Mouse (Mus musculus) T-helper 2 cell (primary cell): ENCODE measurements at regions not wholly inside any gene's neighbourhood (a gene's known extent, or its start where the extent isn't known, plus 50 kb on each side); places are given as distances from the start of the nearest gene placed in this dataset.

Source experiments
- in situ Hi-C: fragments of 300-600 bp; cut with MboI, MseI; formaldehyde crosslinking; loops from one replicate; pipeline ENCODE4 v1.15.1; 2025; ENCODE audit warnings: high pct_unique_total_duplicates

DNA sequence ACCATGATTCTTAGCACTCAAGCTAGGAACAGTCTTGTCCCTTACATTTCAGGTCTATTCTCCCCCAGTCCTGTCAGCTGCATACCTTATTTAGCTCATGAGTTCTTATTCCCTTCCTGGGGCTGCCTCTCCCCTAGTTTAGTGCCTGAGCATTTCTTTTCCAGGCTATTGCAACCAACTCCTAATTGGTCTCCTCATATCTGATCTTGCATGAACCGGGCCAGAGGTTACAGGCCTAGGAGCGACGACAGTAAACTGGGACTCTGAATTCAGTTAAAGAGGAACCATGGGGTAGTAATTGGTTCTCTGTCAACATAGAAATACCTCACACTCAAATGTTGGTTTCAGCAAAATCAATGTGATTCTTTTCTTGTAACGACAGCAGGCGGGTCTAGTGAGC, 195.9 kb downstream of the Kit start:
- in situ Hi-C loops, result no loop called here

- in situ Hi-C loops, result no loop called here
Observed at GRCm38 (mm10) chr5:75767213-75767612, 192.5 kb downstream of the Kit start.

GRCm38 (mm10) chr5:75762374-75762773, 187.7 kb downstream of the Kit start:
- in situ Hi-C loops, result no loop called here

DNA sequence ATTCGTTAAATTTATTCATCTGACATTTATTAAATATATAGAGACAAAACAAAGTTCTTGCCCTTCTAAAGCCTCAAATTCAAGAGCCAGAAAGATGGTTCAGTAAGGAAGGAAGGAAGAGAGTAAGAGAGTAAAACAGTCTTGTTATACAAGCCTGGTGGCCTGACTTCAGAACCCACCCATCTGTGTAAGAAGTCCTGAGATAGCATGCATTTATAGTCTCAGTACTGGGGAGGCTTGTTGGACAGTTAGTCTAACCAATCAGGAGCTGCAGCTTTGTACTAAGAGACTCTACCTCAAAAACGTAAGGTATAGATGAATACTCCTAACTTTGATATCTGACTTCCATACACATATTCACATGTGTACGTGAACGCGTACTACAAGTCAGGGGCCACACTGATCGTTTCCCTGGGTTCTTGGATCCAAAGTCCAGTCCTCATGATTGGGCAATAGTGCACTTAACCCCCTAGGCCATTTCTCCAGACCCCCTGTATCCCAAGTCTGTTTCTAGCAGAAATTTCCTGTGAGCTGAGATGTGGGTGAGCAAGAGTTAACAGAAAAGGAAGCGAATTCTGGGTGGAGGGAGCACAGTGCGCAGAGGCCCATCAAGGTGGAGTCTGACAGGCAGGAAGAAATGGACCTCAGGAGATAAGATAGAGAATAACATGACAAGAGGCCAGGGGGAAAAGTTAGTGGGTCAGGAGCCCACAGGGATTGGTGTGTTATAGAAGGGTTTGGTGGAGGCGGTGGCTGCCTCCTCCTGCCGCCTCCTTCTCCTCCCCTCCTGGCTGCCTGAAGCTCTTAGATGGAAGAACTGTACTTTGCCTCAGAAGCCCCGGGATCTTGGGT, 187.0 kb downstream of the Kit start:
- in situ Hi-C loops, result no loop called here

- in situ Hi-C loops, result no loop called here
Observed at GRCm38 (mm10) chr5:75756168-75756567, 181.5 kb downstream of the Kit start.

DNA sequence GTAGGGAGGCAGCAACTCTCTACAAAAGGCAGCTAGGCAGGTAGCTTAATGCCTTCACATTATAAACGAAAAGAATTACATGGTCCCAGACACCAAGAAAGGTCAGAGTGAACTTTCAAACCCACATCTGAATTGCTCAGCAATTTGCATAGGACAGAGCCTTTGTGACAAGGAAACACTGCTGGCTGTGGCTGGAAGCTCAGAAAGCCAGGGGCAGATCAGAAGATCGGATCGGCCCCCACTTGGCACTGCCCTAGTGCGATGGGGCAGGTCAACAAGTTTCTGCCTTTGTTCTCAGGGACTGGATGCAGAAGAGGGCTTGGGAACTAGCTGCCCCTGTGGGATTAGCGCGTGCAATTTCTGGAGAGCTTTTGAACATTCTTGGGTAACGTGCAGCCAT, 179.6 kb downstream of the Kit start:
- in situ Hi-C loops, result no loop called here

- in situ Hi-C loops, result no loop called here
Observed at GRCm38 (mm10) chr5:75745311-75745710, 170.6 kb downstream of the Kit start.

DNA sequence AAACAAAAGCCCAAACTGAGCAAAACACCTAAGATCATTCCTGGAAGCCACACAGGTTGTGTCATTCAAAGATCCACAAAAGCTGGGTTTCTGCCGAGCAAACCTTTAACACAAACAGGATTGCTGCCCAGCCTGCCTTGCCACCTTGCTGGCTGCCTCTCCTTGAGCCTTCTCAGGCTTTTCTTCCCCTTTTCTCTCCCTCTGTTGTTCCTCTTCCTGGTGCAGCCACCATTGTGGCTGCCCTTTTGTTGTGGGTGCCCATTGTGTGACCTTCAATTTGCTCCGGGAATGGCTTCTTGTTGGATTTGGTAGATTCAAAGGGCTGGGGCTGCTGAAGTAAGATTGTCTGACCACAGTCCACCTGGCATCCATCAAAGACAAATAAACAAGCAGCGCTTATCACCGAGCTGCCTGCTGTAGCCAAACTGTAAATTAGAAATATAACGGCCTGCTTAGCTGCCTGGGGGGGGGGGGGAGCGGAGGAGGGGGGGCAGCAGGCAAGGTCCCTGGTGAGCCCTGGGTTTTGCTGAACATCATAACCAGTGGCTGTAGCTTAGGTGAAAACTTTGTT, 169.8 kb downstream of the Kit start:
- in situ Hi-C loops, result no loop called here

DNA sequence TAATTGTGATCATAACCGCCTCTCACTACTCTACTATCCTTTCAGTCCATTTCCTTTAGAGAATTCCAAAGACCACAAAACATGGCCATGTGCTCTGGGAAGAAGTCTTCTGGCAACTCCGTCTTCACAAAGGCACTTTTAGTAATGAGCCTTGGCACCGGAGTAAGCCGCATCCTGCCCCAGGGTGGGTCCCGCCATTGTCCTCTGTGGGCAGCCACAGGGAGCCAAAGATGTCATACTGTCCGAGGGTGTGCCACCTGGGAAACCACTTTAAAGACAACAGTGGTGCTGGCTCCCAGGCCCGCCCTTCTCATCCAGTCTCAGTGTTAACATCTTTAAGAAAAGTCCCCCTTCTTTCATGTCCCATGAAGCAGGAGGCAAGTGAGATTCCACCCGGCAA, 164.6 kb downstream of the Kit start:
- in situ Hi-C loops, result no loop called here

- in situ Hi-C loops, result no loop called here
Observed at GRCm38 (mm10) chr5:75738445-75738844, 163.7 kb downstream of the Kit start.

- in situ Hi-C loops, result no loop called here
Observed at GRCm38 (mm10) chr5:75737752-75738151, 163.0 kb downstream of the Kit start.

DNA sequence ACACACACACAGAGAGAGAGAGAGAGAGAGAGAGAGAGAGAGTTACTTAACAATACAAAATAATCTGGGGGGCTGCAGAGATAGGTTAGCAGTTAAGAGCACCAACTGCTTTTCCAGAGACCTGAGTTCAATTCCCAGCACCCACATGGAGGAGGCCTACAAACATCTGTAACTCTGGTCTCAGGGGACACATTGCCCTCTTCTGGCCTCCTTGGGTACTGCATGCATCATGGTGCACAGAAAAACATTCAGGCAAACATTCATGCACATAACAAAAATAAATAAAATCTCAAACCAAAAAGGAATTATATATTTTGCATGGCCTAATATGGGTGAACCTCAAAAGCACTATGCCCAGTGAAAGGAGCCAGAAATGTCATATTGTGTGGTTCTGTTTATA, 161.6 kb downstream of the Kit start:
- in situ Hi-C loops, result no loop called here

DNA sequence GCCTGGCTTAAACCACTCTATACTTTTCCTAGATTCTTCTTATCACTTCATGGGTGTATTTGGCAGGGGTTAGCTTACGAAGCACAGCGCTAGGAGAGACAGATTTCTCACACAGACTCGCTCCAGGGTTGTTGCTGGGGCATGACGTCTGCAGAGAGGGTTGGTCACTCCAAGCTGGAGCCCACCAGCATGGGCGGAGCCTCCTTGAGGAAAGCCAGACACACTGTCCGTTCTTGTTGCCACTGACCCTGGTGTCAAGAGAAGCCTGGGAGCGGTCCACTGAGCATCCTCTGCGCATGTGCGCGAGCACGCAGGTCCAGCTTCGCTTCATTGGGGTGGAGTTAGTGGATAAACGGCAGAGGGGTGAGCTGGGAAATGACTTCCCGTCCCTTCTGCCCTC, 159.8 kb downstream of the Kit start:
- in situ Hi-C loops, result no loop called here

- in situ Hi-C loops, result no loop called here
Observed at GRCm38 (mm10) chr5:75734043-75734442, 159.3 kb downstream of the Kit start.

- in situ Hi-C loops, result no loop called here
Observed at GRCm38 (mm10) chr5:75731236-75731635, 156.5 kb downstream of the Kit start.

GRCm38 (mm10) chr5:75730698-75731097, 156.0 kb downstream of the Kit start:
- in situ Hi-C loops, result no loop called here

GRCm38 (mm10) chr5:75721291-75721690, 146.6 kb downstream of the Kit start:
- in situ Hi-C loops, result no loop called here

DNA sequence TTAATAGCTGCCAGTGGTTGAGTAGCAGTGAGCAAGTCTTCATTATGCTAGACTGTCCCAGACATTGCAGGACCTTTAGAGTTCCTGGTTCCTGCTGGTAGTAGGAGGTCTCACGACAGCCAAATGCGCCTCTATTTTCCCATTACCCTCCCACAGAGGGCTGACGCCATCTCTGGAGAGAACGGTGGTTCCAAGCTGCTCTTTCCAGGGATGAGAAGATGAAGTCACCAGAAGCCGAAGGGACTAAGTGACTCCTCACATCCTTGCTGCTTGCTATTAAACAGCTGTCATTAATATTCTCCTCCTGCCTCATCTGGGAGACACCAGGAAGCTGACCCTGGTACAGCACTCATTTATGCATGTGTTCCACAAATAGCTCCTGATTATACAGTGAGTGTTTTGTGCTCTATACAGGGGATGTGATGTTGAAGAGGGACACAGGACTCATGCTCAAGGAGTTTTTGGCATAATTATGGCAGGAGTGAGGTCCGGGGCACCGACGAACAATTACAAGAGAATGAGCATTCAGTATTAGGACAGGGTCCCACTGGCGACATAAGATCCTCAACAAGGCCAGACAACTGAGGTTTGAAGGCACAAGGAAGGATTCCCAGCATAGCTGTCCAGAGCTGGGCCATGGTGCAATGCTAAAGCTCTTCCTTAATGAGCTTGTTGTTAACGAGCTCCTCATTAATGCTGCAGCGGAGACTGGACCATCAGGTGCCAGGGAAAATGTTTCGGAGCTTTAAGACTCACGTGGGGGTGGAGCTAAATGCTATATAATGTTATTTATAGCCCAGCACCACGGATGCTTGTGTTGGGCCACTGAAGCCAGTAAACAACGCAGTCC, 145.6 kb downstream of the Kit start:
- in situ Hi-C loops, result no loop called here

DNA sequence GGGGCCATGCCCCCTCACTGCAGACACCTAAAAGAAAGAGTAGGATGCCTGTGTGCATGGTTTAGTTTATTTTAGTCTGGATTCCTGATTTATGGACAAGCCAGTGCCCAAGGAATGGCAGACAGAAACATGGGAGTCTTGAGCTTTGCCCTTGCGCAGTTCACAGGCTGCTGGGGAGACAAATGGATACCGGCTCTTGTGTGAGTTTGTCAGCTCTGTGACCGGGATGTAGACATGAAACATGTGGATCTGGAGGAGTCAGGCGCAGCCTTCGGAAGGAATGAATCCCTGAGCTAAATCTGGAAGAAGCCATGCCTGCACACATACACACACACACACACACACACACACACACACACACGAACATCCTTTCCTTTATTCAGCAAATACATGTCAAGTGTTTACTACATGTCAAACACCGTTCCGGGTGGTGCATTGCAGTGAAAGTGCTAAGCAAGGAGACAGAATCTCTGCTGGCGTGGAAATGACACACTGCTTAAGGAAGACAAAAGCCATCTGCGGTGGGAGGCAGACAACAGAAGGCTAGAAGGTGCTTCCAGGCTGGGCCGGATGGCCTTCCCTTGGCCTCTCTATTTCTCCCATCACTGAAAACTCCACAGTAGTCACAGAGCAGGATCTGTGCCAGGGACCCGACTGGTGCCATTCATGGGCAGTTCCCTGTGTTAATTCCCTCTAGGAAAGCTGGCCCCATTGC, 144.0 kb downstream of the Kit start:
- in situ Hi-C loops, result no loop called here
